Comparison of ENCODE assay signal across 8 mouse cellular contexts in the genomic region with DNA sequence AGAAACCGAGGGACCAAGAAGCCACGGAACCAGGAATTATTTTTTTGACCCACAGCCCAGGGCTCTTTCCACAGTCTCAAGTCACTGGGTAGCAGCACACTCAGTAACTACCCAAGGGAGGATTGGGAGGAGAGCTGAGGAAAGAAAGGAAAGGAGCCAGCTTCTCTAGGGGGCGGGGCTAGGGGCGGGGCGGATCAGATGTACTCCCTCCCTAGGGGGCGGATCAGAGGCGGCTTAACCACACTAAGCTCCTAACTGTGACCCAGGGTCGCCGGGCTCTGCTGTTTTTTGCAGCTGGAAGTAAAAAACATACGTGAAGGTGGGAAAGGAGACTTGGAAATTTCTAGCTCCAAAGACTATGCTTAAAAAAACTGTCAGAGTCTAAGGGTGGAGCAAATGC. TPM values are rescaled to one million over a fixed set of nuclear protein-coding genes. Genes with fewer than 3 reads are reported as not detected.
DNase-seq lines count a peak whose midpoint lies in the region; ATAC-seq lines count a peak whose summit lies in the region.

No protein-coding gene starts in this region.

- H3K27me3 ChIP-seq in hindbrain, embryonic 11.5 days (ENCODE audit: control insufficient read depth, insufficient read depth, low read length) = no peaks in the 10 kb centered on the region
- no peaks in the 10 kb centered on the region for H3K27me3 ChIP-seq in hindbrain, embryonic 16.5 days (replicated peaks; ENCODE audit: control insufficient read depth, insufficient read depth, low read length)
- H3K27me3 ChIP-seq in forebrain, embryonic 14.5 days (replicated peaks; ENCODE audit: control insufficient read depth, insufficient read depth, low read length) = no peaks in the 10 kb centered on the region

- DNase-seq in hindbrain, embryonic 11.5 days (ENCODE audit: low spot score) = peak; percentile 78
- DNase-seq in Muller cell, postnatal 12 days (ENCODE audit: inconsistent ontology term) = peak; percentile 32
- DNase-seq in forebrain, embryonic 14.5 days (ENCODE audit: low spot score) = peak; percentile 60
- no peak for DNase-seq in right cerebral cortex, postnatal 14 days
- DNase-seq in spleen, postnatal 10 days (ENCODE audit: low spot score in 2 of 2) = no peak
- DNase-seq in layer of hippocampus, postnatal 14 days (ENCODE audit: low spot score in 2 of 2) = no peak

- H3K4me1 ChIP-seq in hindbrain, embryonic 11.5 days (replicated peaks; ENCODE audit: control insufficient read depth, insufficient read depth, low read length) = peaks cover 24% of the 10 kb centered on the region
- H3K4me1 ChIP-seq in hindbrain, embryonic 16.5 days (ENCODE audit: control insufficient read depth, insufficient read depth, low read depth, low read length) = peaks cover 27% of the 10 kb centered on the region
- peaks cover 31% of the 10 kb centered on the region for H3K4me1 ChIP-seq in forebrain, embryonic 14.5 days (ENCODE audit: control insufficient read depth, insufficient read depth, low read length)

- no peak overlapping the region for H3K4me2 ChIP-seq in hindbrain, embryonic 11.5 days (replicated peaks; ENCODE audit: low read depth, low read length)
- H3K4me2 ChIP-seq in hindbrain, embryonic 16.5 days (ENCODE audit: low read length) = no peak overlapping the region
- no peak overlapping the region for H3K4me2 ChIP-seq in forebrain, embryonic 14.5 days (ENCODE audit: low read length)

- ATAC-seq in hindbrain, embryonic 11.5 days (ENCODE audit: low FRiP score) = no peak
- no peak for ATAC-seq in hindbrain, embryonic 16.5 days
- ATAC-seq in forebrain, embryonic 14.5 days = no peak
- peak; percentile 57 for ATAC-seq in megakaryocyte progenitor cell, adult 5-6 weeks (replicated peaks; ENCODE audit: poor library complexity)

- H3K9me3 ChIP-seq in hindbrain, embryonic 11.5 days (ENCODE audit: control insufficient read depth, low read length) = no peaks in the 10 kb centered on the region
- no peaks in the 10 kb centered on the region for H3K9me3 ChIP-seq in hindbrain, embryonic 16.5 days (ENCODE audit: control insufficient read depth, low read length)
- H3K9me3 ChIP-seq in forebrain, embryonic 14.5 days (replicated peaks; ENCODE audit: control insufficient read depth, low read length) = no peaks in the 10 kb centered on the region

- H3K9ac ChIP-seq in hindbrain, embryonic 11.5 days (ENCODE audit: low read depth, low read length) = no peak overlapping the region
- H3K9ac ChIP-seq in hindbrain, embryonic 16.5 days (ENCODE audit: low read depth, low read length) = no peak overlapping the region
- H3K9ac ChIP-seq in forebrain, embryonic 14.5 days (ENCODE audit: low read length) = no peak overlapping the region

- H3K36me3 ChIP-seq in hindbrain, embryonic 11.5 days (ENCODE audit: control insufficient read depth, insufficient read depth, low read length) = no peaks in the 10 kb centered on the region
- H3K36me3 ChIP-seq in hindbrain, embryonic 16.5 days (ENCODE audit: control insufficient read depth, insufficient read depth, low read length) = 0 out of 2 replicates have a peak, but pooled peaks cover 5% of the 10 kb centered on the region
- H3K36me3 ChIP-seq in forebrain, embryonic 14.5 days (ENCODE audit: control insufficient read depth, insufficient read depth, low read length) = peaks cover 57% of the 10 kb centered on the region

- H3K27ac ChIP-seq in hindbrain, embryonic 11.5 days (ENCODE audit: low read depth, low read length) = no peak overlapping the region
- no peak overlapping the region for H3K27ac ChIP-seq in hindbrain, embryonic 16.5 days (ENCODE audit: low read depth, low read length)
- H3K27ac ChIP-seq in forebrain, embryonic 14.5 days (ENCODE audit: low read depth, low read length) = no peak overlapping the region

- 1% methylated on average over 10 of the region's 10 CpGs for WGBS in hindbrain, embryonic 11.5 days
- 7% methylated on average over 10 of the region's 10 CpGs for WGBS in hindbrain, embryonic 16.5 days
- WGBS in forebrain, embryonic 14.5 days = 2% methylated on average over 10 of the region's 10 CpGs

- no peak overlapping the region for H3K4me3 ChIP-seq in hindbrain, embryonic 11.5 days (ENCODE audit: low read depth, low read length)
- H3K4me3 ChIP-seq in hindbrain, embryonic 16.5 days (ENCODE audit: low read length) = no peak overlapping the region
- no peak overlapping the region for H3K4me3 ChIP-seq in forebrain, embryonic 14.5 days (ENCODE audit: low read depth, low read length)

RNA-seq across cellular contexts. Expression of a gene that starts 39.5 kb away (rescaled TPM):
- 113 and 116 TPM in 2 replicates for polyA plus RNA-seq in hindbrain, embryonic 11.5 days (2014; fragmentation: Nextera tagmentation; extraction: Ambion mirVana)
- polyA plus RNA-seq in hindbrain, embryonic 16.5 days (2015; fragmentation: Nextera tagmentation; extraction: Ambion mirVana) = 99.8 and 107 TPM in 2 replicates
- polyA plus RNA-seq in forebrain, embryonic 14.5 days (2014; fragmentation: Nextera tagmentation; extraction: Ambion mirVana) = 125 TPM in 2 replicates
- total RNA-seq in megakaryocyte progenitor cell, adult 5-6 weeks (2015) = 20.4 and 25.9 TPM in 2 replicates
- 11.0 and 14.2 TPM in 2 replicates for total RNA-seq in megakaryocyte progenitor cell, adult 5-6 weeks (2017)
- 10 to 100 TPM; 30.2 to 33.0 TPM for total RNA-seq in layer of hippocampus, postnatal 14 days (2021)

RNA-seq across cellular contexts. Expression of a gene that starts 47.3 kb away (rescaled TPM):
- polyA plus RNA-seq in hindbrain, embryonic 11.5 days (2014; fragmentation: Nextera tagmentation; extraction: Ambion mirVana) = 40.0 and 45.2 TPM in 2 replicates
- polyA plus RNA-seq in hindbrain, embryonic 16.5 days (2015; fragmentation: Nextera tagmentation; extraction: Ambion mirVana) = 22.2 and 28.8 TPM in 2 replicates
- polyA plus RNA-seq in forebrain, embryonic 14.5 days (2014; fragmentation: Nextera tagmentation; extraction: Ambion mirVana) = 19.3 and 21.2 TPM in 2 replicates
- 20.7 and 23.9 TPM in 2 replicates for total RNA-seq in megakaryocyte progenitor cell, adult 5-6 weeks (2015)
- 20.0 and 26.5 TPM in 2 replicates for total RNA-seq in megakaryocyte progenitor cell, adult 5-6 weeks (2017)
- total RNA-seq in layer of hippocampus, postnatal 14 days (2021) = 10 to 100 TPM; 14.1 to 18.5 TPM

Comparison
In these comparisons a context has a peak if more than half of its experiments do, and no peak if none do; other contexts are left out.
1. DNase-seq: peak in hindbrain, embryonic 11.5 days (single experiment), Muller cell, postnatal 12 days (single experiment) and forebrain, embryonic 14.5 days (single experiment); none in right cerebral cortex, postnatal 14 days (single experiment), spleen, postnatal 10 days (0 of 2) and layer of hippocampus, postnatal 14 days (0 of 2).